Mouse (Mus musculus): Measurements from ENCODE around the gene Mbtps2. TPM values are rescaled to one million over a fixed set of nuclear protein-coding genes. Genes with fewer than 3 reads are reported as not detected.

The Mbtps2 gene
- polyA plus RNA-seq, 1 experiment from 2014 or later: 24.8 TPM

DNA sequence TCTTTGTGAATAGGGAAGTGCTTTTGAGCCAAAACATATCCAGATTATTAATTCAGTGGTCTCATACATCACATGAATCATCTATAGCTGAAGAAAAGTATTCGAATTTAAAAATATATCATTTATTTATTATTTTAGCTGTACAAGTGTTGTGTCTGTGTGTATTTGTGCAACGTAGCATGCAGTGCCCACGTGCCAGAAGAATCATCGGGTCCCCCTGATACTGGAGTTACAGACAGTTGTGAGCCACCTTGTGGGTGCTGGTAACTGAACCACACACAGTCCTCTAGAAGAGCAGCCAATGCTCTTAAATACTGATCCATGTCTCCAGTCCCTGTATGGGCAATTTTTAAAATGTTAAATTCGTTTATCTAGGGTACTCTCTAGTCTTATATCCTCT is 92.1 kb downstream of the Mbtps2 start:
- DNase-seq (no peak), ATAC-seq (ENCODE audit: insufficient read depth) (no peak)
- no peaks in the 10 kb centered on the region for H3K27me3 ChIP-seq (ENCODE audit: insufficient read depth, low read length)
- no peaks in the 10 kb centered on the region for H3K4me1 ChIP-seq (ENCODE audit: insufficient read depth)
- no peak overlapping the region for H3K4me3 ChIP-seq (ENCODE audit: low read depth, low read length)
- H3K36me3 ChIP-seq (ENCODE audit: insufficient read depth): no peaks in the 10 kb centered on the region
- no peak overlapping the region for H3K27ac ChIP-seq (ENCODE audit: low read depth)
- H3K9me3 ChIP-seq (ENCODE audit: low read depth, low read length): no peaks in the 10 kb centered on the region
- H3K4me2 ChIP-seq: no peak overlapping the region
- H3K9ac ChIP-seq: no peak overlapping the region
- no peak for TF ChIP-seq CTCF (IDR thresholded peaks at IDR 0.05; ENCODE audit: low read depth)
- 56% methylated on average over 5 of the region's 5 CpGs for whole genome bisulfite sequencing

DNA sequence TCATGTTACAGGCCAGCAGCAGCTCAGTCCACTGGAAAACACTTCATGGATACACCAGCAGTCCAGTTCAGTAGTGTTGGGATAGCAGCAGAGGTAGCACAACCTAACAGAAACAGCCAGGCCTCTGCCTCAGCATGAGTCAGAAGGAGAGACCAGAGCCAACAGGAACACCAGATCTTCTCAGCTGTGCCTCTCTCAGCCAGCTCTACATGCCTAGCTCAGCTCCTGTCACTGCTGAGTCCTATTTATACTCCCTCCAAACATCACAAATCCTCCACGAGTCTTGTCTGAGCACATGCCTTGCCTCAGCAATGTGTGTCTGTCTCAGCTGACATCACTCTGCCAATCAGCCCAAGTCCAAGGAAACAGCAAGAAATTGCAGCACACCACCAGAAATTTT is 94.0 kb downstream of the Mbtps2 start:
- H3K9ac ChIP-seq: no peak overlapping the region
- H3K9me3 ChIP-seq (ENCODE audit: low read depth, low read length): no peaks in the 10 kb centered on the region
- H3K4me1 ChIP-seq (ENCODE audit: insufficient read depth): no peaks in the 10 kb centered on the region
- ATAC-seq (ENCODE audit: insufficient read depth) (no peak), DNase-seq (no peak)
- H3K27ac ChIP-seq (ENCODE audit: low read depth): no peak overlapping the region
- H3K4me3 ChIP-seq (ENCODE audit: low read depth, low read length): no peak overlapping the region
- TF ChIP-seq CTCF (IDR thresholded peaks at IDR 0.05; ENCODE audit: low read depth): no peak
- no peak overlapping the region for H3K4me2 ChIP-seq
- no peaks in the 10 kb centered on the region for H3K36me3 ChIP-seq (ENCODE audit: insufficient read depth)
- H3K27me3 ChIP-seq (ENCODE audit: insufficient read depth, low read length): no peaks in the 10 kb centered on the region
- WGBS: 37% methylated on average over 1 of the region's 1 CpGs

DNA sequence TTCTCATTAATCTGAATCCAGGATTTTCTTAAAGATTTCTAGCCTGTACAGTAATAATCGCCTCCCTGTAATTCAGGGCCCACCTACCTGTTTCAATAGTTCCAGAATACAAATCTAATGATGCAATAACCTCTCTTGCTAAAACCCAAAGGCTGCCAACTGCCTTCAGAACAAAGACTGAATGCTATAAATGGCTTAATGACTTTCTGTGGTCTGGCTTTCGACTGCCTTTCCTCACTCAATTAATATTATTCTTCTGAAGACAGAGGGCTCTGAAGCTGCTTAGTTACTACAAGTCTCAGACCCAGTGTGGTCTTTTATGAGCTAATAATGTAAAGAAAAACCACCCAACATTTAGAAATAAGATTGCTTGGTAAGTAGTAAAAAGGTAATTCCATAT is 96.6 kb downstream of the Mbtps2 start:
- no peaks in the 10 kb centered on the region for H3K9me3 ChIP-seq (ENCODE audit: low read depth, low read length)
- no peaks in the 10 kb centered on the region for H3K36me3 ChIP-seq (ENCODE audit: insufficient read depth)
- H3K4me3 ChIP-seq (ENCODE audit: low read depth, low read length): no peak overlapping the region
- TF ChIP-seq CTCF (IDR thresholded peaks at IDR 0.05; ENCODE audit: low read depth): no peak
- 44% methylated on average over 2 of the region's 2 CpGs for WGBS
- DNase-seq (peak; percentile 73), ATAC-seq (ENCODE audit: insufficient read depth) (peak; percentile 70; the same call in 1 of the 2 replicates)
- no peak overlapping the region for H3K4me2 ChIP-seq
- H3K9ac ChIP-seq: no peak overlapping the region
- H3K27me3 ChIP-seq (ENCODE audit: insufficient read depth, low read length): no peaks in the 10 kb centered on the region
- no peaks in the 10 kb centered on the region for H3K4me1 ChIP-seq (ENCODE audit: insufficient read depth)
- no peak overlapping the region for H3K27ac ChIP-seq (ENCODE audit: low read depth)

DNA sequence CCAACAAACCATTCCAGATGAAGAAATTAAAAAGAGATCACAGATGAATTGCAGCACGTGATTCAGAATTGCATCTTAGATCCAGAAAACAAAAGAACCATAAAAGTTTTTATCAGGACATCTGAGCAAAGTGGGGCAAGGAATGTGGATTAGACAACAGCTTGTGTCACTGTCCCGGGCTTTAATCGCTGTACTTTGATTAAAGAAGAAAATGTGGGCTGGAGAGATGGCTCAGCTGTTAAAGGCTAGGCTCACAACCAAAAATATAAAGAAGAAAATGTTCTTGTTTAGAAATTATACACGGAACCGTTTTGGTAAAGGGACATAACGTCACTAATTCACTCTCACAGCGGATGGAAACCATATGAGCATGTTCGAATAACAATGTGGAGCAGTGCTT is 98.5 kb downstream of the Mbtps2 start:
- H3K4me3 ChIP-seq (ENCODE audit: low read depth, low read length): no peak overlapping the region
- no peak for TF ChIP-seq CTCF (IDR thresholded peaks at IDR 0.05; ENCODE audit: low read depth)
- ATAC-seq (ENCODE audit: insufficient read depth) (no peak), DNase-seq (no peak)
- H3K4me1 ChIP-seq (ENCODE audit: insufficient read depth): no peaks in the 10 kb centered on the region
- no peaks in the 10 kb centered on the region for H3K36me3 ChIP-seq (ENCODE audit: insufficient read depth)
- H3K9ac ChIP-seq: no peak overlapping the region
- WGBS: 76% methylated on average over 8 of the region's 8 CpGs
- no peak overlapping the region for H3K4me2 ChIP-seq
- no peak overlapping the region for H3K27ac ChIP-seq (ENCODE audit: low read depth)
- H3K27me3 ChIP-seq (ENCODE audit: insufficient read depth, low read length): no peaks in the 10 kb centered on the region
- H3K9me3 ChIP-seq (ENCODE audit: low read depth, low read length): no peaks in the 10 kb centered on the region

DNA sequence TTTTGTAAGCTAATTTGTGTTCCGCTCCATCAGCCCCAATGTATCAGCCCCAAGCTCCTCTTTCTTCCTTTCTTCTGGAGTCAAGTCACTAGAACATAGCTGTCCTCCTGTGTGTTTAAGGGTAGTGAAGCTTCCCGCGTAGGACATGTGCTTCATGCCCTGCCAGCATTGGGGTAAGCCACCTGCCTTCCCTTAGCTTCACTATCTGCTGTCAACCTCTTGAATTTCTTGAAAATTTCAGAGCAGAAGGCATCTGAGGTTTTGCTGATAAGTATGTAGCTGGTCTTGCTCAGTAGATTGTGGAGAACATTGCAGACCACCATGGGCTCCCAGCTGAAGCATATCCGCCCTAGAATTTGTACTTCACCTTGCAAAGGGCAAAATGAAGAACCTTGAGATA is 105.4 kb downstream of the Mbtps2 start:
- 90% methylated on average over 4 of the region's 4 CpGs for WGBS
- Histone ChIP-seq H3K4me1 (ENCODE audit: insufficient read depth) (no peaks in the 10 kb centered on the region), H3K27me3 (ENCODE audit: insufficient read depth, low read length) (no peaks in the 10 kb centered on the region), H3K36me3 (ENCODE audit: insufficient read depth) (no peaks in the 10 kb centered on the region), H3K27ac (ENCODE audit: low read depth) (no peak overlapping the region), H3K4me3 (ENCODE audit: low read depth, low read length) (no peak overlapping the region), H3K9me3 (ENCODE audit: low read depth, low read length) (no peaks in the 10 kb centered on the region), H3K4me2 (no peak overlapping the region), H3K9ac (no peak overlapping the region)
- ATAC-seq (ENCODE audit: insufficient read depth) (no peak), DNase-seq (no peak)
- TF ChIP-seq CTCF (IDR thresholded peaks at IDR 0.05; ENCODE audit: low read depth): no peak

DNA sequence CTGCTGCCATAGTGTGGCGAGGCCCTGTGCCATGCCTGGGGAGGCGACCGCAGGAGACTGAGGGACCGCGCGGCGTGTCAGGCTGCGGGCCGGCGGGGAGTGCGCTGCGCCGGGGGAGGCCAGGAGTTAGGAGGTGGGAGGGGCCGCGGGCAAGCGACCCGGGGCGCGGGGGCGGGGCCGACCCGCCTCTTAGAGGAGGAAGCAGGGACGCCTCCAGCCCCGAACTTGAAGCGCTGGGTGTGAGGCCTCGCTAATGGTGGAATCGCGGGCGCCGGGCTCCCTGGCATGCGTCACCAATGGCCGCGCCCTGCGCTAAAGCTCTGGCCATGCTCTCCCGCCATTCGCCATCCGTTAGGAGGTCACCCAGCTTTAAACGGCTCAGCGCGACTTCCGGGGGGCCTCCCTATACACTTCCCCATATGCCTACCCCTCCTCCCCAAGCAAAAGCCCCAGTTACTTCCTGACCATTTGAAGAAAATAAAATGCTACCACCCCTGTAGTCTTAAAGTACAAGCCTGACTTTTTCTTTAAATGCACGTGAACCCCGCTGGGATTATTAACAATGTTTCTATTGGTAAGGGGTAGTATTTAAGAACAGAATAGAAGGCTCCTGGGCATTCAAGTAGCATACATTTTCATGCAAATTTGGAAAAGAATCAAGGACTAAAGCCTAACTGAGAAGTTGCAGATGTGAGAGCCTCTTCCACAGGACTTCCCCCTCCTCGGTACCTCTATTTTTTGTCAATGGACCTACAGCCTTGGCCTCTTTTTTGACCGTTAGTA is 106.4 kb downstream of the Mbtps2 start, which contains the start of gene Sms:
Gene Sms (minus strand): TSS at position 344 of the 783 bp plus-strand sequence.
- 11% methylated on average over 41 of the region's 45 CpGs for WGBS
- H3K4me3 ChIP-seq (ENCODE audit: low read depth, low read length): peak within 1 kb of the TSS; percentile 65
- no peak for TF ChIP-seq CTCF (IDR thresholded peaks at IDR 0.05; ENCODE audit: low read depth)
- H3K9ac ChIP-seq: peak within 1 kb of the TSS; percentile 78
- H3K36me3 ChIP-seq (ENCODE audit: insufficient read depth): no peaks in the 10 kb centered on the region
- ATAC-seq (ENCODE audit: insufficient read depth) (peak; percentile 94), DNase-seq (peak; percentile 83)
- H3K27ac ChIP-seq (ENCODE audit: low read depth): peak within 1 kb of the TSS; percentile 82
- peak within 1 kb of the TSS; percentile 59 for H3K4me2 ChIP-seq
- no peaks in the 10 kb centered on the region for H3K9me3 ChIP-seq (ENCODE audit: low read depth, low read length)
- H3K4me1 ChIP-seq (ENCODE audit: insufficient read depth): no peaks in the 10 kb centered on the region
- no peaks in the 10 kb centered on the region for H3K27me3 ChIP-seq (ENCODE audit: insufficient read depth, low read length)

DNA sequence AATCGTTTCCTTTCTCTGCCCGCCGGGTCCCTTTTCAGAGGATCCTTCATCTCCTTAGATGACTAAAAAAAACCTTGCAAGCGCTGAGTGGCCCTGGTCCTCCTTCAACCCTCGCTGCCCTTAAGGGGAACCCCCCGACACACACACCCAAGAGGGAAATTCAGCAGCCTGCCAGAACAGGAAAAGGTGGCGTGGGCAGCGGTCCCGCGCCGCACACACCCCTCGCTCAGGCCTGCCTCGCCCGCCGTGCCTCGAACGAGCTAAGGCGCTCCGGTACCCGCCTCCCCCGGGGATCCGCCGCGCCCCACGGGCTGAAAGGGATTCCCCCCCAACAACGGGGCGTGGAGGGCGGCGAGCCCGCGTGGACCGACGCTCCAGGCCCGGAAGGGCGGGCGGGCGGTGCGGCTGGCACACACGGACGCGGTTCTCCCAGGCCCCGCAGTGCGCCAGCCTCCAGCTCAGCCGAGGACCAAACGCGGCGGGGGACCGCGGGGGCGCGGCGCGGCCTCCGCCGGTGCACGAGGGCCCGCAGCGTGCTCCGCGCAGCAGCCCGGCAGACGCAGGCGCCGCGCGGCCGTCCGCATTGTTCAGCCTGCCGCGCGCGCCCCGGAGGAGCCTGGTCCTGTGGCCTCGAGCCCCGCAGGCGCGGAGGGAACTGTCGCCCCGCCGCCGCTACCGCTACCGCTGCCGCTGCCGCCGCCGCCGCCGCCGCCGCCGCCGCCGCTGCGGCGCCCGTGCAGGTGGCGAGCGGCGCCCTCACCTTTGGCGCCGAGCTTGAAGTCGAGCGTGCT is 107.2 kb downstream of the Mbtps2 start:
- DNase-seq: peak; percentile 28
- 14% methylated on average over 71 of the region's 104 CpGs for WGBS
- peak; percentile 63 for ATAC-seq (ENCODE audit: insufficient read depth)
- no peaks in the 10 kb centered on the region for H3K4me1 ChIP-seq (ENCODE audit: insufficient read depth)
- TF ChIP-seq CTCF (IDR thresholded peaks at IDR 0.05; ENCODE audit: low read depth): no peak
- H3K9ac ChIP-seq: peak overlapping the region; percentile 78
- H3K27me3 ChIP-seq (ENCODE audit: insufficient read depth, low read length): no peaks in the 10 kb centered on the region
- H3K4me2 ChIP-seq: peak overlapping the region; percentile 59
- no peaks in the 10 kb centered on the region for H3K9me3 ChIP-seq (ENCODE audit: low read depth, low read length)
- H3K27ac ChIP-seq (ENCODE audit: low read depth): peak overlapping the region; percentile 82
- H3K36me3 ChIP-seq (ENCODE audit: insufficient read depth): no peaks in the 10 kb centered on the region
- peak overlapping the region; percentile 65 for H3K4me3 ChIP-seq (ENCODE audit: low read depth, low read length)

Data from lung, embryonic 14.5 days (tissue).